Mouse (Mus musculus): ENCODE measurements around the gene 6030408B16Rik.

GRCm38 (mm10) chr15:101298550-101298949 is 5.5 kb downstream of the 6030408B16Rik start:
- TF ChIP-seq GATA1 (IDR thresholded peaks at IDR 0.05; ENCODE audit: borderline replicate concordance, low read length) (no peak), CTCF (IDR thresholded peaks at IDR 0.05; ENCODE audit: low read depth, low read length) (no peak)
